Mouse (Mus musculus) monocyte, adult 2 months (primary cell): Measurements from ENCODE around the gene Olfr522.

Source experiments
- DNase-seq, 2 experiments: peaks; one replicate each; pipeline ENCODE4 v3.0.0; 2022; ENCODE audit warnings: low spot score in 2 of 2, low read depth in 1 of 2

Gene Olfr522

DNA sequence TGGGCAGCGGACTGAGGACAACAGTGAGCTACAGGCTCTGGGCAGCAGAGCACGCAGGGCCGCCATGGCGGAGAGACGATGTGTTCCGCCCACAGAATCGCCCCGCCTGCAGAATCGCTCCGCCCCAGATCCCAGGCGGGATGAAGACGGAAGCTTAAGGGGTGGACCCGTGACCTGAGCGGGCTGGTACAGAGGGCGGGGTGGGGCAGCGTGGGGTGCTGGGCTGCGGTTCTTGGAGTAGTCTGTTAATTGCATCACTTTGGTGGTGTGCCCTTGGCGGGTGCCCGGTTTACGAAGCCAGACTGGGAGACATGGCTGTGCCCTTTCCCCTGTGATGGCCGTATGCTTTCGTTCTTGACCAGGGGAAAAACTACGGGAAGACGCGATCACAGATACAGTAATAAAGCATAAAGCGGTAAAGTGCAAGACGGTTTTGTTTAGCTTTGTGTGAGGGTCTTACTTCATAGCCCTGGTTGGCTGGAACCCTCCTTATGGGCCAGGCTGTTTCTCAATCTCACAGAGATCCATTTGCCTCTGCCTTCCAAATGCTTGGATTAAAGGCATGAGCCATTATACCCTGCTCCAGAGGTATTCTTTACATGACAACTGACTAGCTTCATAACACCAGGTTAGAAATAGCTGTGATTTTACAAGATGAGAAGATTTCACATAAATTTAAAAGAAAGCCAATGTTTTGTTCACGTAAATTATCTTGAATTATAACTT lies 48.1 kb downstream of the Olfr522 start, which contains the start of gene Echs1:
Gene Echs1, minus strand, starts transcription at position 148 of the 726 bp plus-strand sequence.
- DNase-seq = peak; percentile 86

- peak in 1 of 2 experiments; percentile 34 for DNase-seq
Measured at GRCm38 (mm10) chr7:140115583-140116328, 48.8 kb downstream of the Olfr522 start, which contains the start of gene Paox. Gene Paox, plus strand, starts transcription at chr7:140115799.

DNA sequence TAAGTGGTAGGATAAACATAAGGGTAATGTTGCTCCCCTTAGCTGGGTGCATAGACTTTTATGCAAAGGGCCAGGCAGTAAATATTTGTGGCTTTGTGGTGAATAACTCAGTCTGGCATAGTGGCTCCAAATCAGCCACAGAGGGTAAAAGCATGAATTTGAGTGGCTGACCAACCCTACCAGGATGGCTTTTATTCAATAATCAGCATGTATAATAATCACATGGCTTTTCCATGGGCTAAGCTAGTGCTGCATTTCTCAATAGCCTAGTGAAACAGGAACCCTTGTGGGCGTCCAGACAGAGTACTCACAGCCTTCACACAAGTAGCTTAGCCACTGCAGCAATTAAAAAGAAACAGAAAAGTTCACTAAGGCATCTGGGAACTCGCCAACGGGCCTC lies 52.6 kb downstream of the Olfr522 start:
- no peak for DNase-seq
